Mouse (Mus musculus) kidney, adult 2 months (tissue): ENCODE measurements around the gene Drap1.

Source experiments
- CTCF ChIP-seq: fragments of 200-500 bp; conservative IDR thresholded peaks from 2 replicates; pipeline ENCODE4 v1.5.1; 2011; ENCODE audit warnings: low read depth, mild to moderate bottlenecking, control low read depth, low read length, moderate library complexity, mixed read lengths; ENCODE audit not compliant: insufficient read depth, insufficient read length
- POLR2A ChIP-seq: fragments of 200-500 bp; IDR thresholded peaks from one replicate; pipeline ENCODE4 v1.6.1; 2011; ENCODE audit warnings: low read depth, low read length, control low read depth

DNA sequence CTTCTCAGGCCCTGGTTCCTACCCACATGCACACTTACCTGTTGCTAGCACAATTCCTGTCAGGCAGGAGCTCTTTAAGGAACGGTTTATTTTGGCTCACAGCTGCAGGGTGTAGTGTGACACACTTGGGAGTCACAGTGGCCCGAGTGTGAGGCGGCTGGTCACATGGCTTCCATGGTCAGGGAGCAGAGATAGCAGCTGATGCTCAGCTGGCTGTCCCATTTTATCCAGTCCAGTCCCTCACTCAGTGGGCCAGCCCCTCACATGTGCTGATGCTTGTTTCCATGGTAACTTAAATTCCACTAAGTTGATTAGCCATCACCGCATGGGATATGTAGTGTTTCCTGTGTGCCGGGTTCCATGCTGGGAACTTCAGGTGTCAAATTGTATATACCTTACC is 12.8 kb downstream of the Drap1 start:
- no peak for TF ChIP-seq POLR2A
- TF ChIP-seq CTCF, result no peak
